Mouse (Mus musculus) spleen, adult 2 months (tissue): ENCODE measurements around the gene Mipol1.

Experiments used
- CTCF ChIP-seq: fragments of 200-500 bp; IDR thresholded peaks from 2 replicates; pipeline ENCODE4 v1.5.1; 2011; ENCODE audit warnings: mild to moderate bottlenecking, inconsistent platforms; ENCODE audit not compliant: insufficient read depth, insufficient read length, insufficient replicate concordance; ENCODE audit errors: extremely low read depth
- POLR2A ChIP-seq: fragments of 200-500 bp; IDR thresholded peaks from 2 replicates; pipeline ENCODE4 v1.6.1; 2011; ENCODE audit warnings: low read depth, low read length, inconsistent platforms

DNA sequence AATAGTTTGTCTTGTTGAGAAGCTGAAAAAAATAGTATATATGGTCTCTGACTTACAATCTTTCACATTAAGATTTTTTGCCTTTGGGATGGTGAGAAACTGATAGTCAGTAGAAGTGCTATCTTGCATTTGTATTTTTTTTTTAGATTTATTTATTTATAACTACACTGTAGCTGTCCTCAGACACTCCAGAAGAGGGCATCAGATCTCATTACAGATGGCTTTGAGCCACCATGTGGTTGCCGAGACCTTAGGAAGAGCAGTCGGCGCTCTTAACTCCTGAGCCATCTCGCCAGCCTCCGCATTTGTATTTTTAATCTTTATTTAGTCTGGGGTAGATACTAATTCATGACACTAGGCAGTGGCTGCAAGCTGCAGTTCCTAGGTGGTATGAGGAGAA lies 3.2 kb downstream of the Mipol1 start:
- TF ChIP-seq CTCF = no peak
- no peak for TF ChIP-seq POLR2A
